Mouse (Mus musculus) layer of hippocampus, adult 8-10 months (tissue): ENCODE results near the gene Tmppe. TPM values are rescaled to one million over a fixed set of nuclear protein-coding genes. Genes with fewer than 3 reads are reported as not detected.

Experiments used
- DNase-seq, 2 experiments: peaks; one replicate each; pipeline ENCODE4 v3.0.0; 2022; ENCODE audit warnings: low spot score in 2 of 2
- total RNA-seq, 4 experiments: library from RNA; stranded (reverse); gene quantifications; 2 replicates each; pipeline ENCODE4 v1.2.4; 2022

The Tmppe gene
- total RNA-seq, 4 experiments from 2014 or later = 10.6 to 13.4 (median 12.4) TPM

- no peak for DNase-seq
Observed at GRCm38 (mm10) chr9:114442893-114443292, 42.0 kb downstream of the Tmppe start.

DNA sequence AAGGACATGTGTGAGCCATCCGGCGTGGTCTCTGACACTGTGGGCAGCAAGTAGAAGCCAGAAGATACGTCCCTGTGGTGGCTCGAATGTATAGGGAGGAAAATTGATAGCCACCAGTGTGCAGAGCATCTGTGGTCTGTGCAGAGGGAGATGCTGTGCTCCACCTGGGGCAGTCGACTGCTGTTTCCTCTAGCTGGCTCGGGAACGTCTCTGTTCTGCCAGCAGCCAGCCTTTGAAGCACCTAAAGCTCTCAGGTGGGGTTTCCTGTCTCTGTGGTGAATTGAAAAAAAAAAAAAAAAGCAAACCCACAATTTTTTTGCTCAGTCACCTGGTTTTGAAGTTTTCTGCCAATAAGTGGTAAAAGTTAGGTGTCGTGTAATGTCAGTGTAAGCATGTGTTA, 42.4 kb downstream of the Tmppe start:
- no peak for DNase-seq

DNA sequence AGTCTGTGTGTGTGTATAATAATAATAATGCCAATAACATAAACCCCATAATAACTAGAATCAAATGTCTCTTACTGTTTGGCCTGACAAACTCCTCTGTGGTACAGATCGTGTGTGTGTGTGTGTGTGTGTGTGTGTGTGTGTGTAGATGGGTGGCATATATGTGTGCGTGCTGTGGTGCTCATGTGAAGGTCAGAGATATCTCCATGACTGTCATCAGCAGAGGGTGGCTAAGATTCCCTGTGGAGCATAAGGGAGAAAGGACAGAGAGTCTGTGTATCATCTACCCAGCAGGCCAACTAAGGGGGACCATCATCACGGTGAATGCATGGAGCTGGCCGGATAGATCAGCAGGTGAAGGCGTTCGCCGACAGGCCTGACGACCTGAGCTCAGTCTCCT, 46.0 kb downstream of the Tmppe start:
- no peak for DNase-seq

DNA sequence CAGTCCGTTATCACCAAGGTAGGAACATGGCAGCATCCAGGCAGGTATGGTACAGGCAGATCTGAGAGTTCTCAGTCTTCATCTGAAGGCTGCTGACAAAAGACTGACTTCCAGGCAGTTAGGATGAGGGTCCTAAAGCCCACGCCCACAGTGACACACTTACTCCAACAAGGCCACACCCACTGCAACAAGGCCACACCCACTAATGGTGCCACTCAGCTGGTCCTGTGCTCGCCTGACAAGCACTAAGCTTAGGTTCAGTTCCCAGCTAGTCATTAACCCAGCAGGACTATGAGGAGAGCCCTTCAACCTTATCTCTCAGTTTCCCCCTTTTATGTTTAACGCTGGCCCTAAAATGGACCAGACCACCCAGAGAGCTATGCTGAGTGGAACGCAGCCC, 47.8 kb downstream of the Tmppe start:
- DNase-seq = no peak

DNA sequence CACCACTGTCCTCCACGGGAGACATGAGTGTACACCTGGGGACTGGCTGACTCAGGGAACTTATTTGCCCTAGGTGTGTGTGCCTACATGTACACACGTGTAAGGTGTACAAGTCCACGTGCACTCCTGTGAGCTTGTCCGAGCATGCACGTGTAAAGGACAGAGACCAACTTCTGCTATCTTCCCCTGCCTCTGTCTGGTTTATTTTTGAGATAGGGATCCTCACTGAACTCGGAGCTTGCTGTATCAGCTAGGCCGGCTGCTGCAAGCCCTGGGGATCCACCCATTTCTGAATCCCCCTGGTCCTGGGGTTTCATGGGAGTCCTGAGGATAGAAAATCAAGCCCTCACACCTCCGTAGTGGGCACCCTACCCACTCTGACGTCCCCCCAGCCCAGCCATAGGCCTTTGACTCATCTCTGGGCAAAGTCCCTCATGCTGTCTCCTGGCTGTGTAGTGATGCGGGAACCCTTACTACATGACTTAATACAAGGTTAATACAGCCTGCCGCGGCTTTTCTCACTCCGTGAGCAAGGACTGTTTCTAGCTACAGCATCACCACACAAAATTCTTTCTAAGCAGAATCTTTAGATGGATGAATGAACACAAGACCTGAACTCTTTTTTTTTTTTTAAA, 48.3 kb downstream of the Tmppe start:
- DNase-seq = no peak

DNA sequence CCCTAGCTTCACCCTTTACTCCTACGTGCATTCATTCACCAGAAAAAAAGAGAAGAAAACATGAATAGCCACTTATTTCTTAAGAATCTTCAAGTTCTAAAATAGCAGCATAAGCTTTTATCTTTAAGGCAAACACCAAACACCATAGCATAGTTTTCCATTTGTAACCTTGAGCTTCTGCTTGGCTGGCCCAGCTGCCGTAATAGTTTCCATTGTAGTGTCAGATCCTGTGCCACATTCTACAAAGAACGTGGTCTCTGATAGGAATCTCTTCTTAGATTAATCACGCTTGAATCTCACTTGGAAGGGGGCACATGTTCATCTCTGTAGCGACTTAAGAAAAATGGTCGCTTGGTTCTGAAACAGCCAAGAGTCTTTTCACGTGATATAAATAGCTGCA, 50.7 kb downstream of the Tmppe start:
- no peak for DNase-seq

GRCm38 (mm10) chr9:114452418-114452817, 51.5 kb downstream of the Tmppe start:
- no peak for DNase-seq

DNA sequence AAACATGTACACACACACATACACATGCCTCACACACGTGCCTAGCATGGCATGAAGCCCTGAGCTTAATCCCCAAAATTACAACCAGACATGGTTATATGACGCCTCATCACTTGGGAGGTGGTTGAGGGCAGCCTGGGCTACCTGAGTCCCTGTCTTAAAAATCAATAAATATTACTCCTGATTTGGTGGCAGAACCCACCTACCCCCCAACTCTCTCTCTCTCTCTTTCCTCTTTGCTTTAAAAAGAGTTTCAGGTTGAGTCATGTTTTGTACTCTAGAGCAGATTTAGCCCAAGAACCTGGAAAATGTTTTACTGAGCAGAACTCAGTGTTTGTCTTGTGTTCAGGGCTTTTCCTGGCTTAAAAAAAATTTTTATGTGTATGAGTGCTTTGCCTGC, 54.5 kb downstream of the Tmppe start:
- DNase-seq = no peak

Other genes with a start within 250 kb of the Tmppe start
- gene Bcl2a1c, start 71.0 kb upstream of the Tmppe start, total RNA-seq = not detected
- 1 to 10 TPM; 6.1 to 9.8 (median 8.3) TPM for gene Crtap, start 10.4 kb upstream of the Tmppe start, total RNA-seq
- gene Glb1, start within 50 bp of the Tmppe start, total RNA-seq = 10 to 100 TPM; 20.2 to 40.0 (median 30.7) TPM
- gene Ccr4, start 103.8 kb downstream of the Tmppe start, total RNA-seq = not detected
- not detected for gene C130032M10Rik, start 114.6 kb downstream of the Tmppe start, total RNA-seq
- 1 to 10 TPM; 1.3 to 1.9 (median 1.6) TPM for gene Trim71, start 163.3 kb downstream of the Tmppe start, total RNA-seq
- 10 to 100 TPM; 48.5 to 56.0 (median 53.2) TPM for gene Cnot10, start 239.1 kb downstream of the Tmppe start, total RNA-seq